Mouse (Mus musculus) heart, embryonic 11.5 days (tissue): ENCODE measurements around the gene Git1. TPM values are rescaled to one million over a fixed set of nuclear protein-coding genes. Genes with fewer than 3 reads are reported as not detected.
A peak's percentile ranks its signal among the peaks of the same experiment; 100 is the strongest.

Source experiments
- ATAC-seq: fragments of 200-750 bp; cut with Nextera tagmentation; replicated peaks from 2 replicates; pipeline ENCODE4 v1.8.0; 2017; ENCODE audit warnings: moderate library complexity; ENCODE audit not compliant: insufficient number of reproducible peaks, low FRiP score, low TSS enrichment
- H3K27ac ChIP-seq: fragments of 300-500 bp; sonication (generic); 2 replicates; pipeline ENCODE4 v1.5.1; 2014; ENCODE audit warnings: mild to moderate bottlenecking, low read depth, low read length
- H3K27me3 ChIP-seq: fragments of 300-500 bp; sonication (generic); 2 replicates; pipeline ENCODE4 v1.6.1; 2014; ENCODE audit warnings: mild to moderate bottlenecking, low read length, mixed read lengths; ENCODE audit not compliant: control insufficient read depth, insufficient read depth
- H3K36me3 ChIP-seq: fragments of 300-500 bp; sonication (generic); 2 replicates; pipeline ENCODE4 v1.6.1; 2014; ENCODE audit warnings: mild to moderate bottlenecking, low read length, moderate library complexity, mixed read lengths; ENCODE audit not compliant: control insufficient read depth, insufficient read depth
- H3K4me1 ChIP-seq: fragments of 300-500 bp; sonication (generic); 2 replicates; pipeline ENCODE4 v1.6.1; 2014; ENCODE audit warnings: low read length; ENCODE audit not compliant: control insufficient read depth, insufficient read depth
- H3K4me2 ChIP-seq: fragments of 300-500 bp; sonication (generic); 2 replicates; pipeline ENCODE4 v1.6.1; 2014; ENCODE audit warnings: mild to moderate bottlenecking, moderate library complexity
- H3K4me3 ChIP-seq: fragments of 300-500 bp; sonication (generic); 2 replicates; pipeline ENCODE4 v1.5.1; 2014; ENCODE audit warnings: low read depth, low read length
- H3K9ac ChIP-seq: fragments of 300-500 bp; sonication (generic); 2 replicates; pipeline ENCODE4 v1.6.1; 2014; ENCODE audit warnings: mild to moderate bottlenecking, low read depth, low read length, moderate library complexity
- H3K9me3 ChIP-seq: fragments of 300-500 bp; sonication (generic); replicated peaks from 2 replicates; pipeline ENCODE4 v1.6.1; 2016; ENCODE audit warnings: low read length; ENCODE audit not compliant: control insufficient read depth
- WGBS: fragments of 180-500 bp; shearing (Covaris S2); extraction: QIAGEN DNeasy Blood & Tissue Kit; methylation state at CpG from one replicate; pipeline ENCODE4 v1.1.7; 2014; ENCODE audit not compliant: insufficient replicate concordance; 5-methylcytosine and 5-hydroxymethylcytosine counted together
- polyA plus RNA-seq: library from polyadenylated mRNA; unstranded; fragments of >200 nt; fragmentation: Nextera tagmentation; extraction: Ambion mirVana; gene quantifications from 2 replicates; pipeline ENCODE4 v1.2.1, GENCODE M21; 2014

The Git1 gene
- polyA plus RNA-seq, 1 experiment from 2014 or later = 15.1 TPM

DNA sequence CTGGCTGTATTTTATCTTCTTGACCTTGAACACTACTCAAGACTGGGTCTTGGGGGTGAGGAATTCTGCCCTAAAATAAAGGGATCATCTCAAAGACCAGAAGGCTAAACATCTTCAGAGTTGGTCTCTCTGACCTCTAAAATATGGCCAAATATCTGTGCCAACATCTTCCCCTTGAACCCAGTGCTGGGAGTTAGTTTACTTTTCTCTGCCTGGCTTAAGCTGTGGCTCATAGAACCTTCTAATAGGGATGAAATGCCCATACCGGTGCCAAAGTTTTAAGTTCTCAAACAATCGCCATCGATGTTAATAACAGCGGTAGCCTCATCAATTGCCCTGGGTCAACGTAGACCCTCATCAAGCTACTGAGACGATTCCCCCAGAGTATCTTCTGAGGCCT lies 31.5 kb upstream of the Git1 start:
- Histone ChIP-seq H3K9me3 (no peaks in the 10 kb centered on the region), H3K9ac (peak overlapping the region; percentile 78), H3K27me3 (peaks cover 18% of the 10 kb centered on the region), H3K4me2 (peak overlapping the region; percentile 89), H3K4me1 (peaks cover 25% of the 10 kb centered on the region), H3K27ac (peak overlapping the region; percentile 93), H3K36me3 (no peaks in the 10 kb centered on the region; the same call in 1 of the 2 replicates), H3K4me3 (peak overlapping the region; percentile 64)
- ATAC-seq = no peak
- WGBS = 6% methylated on average over 6 of the region's 6 CpGs

DNA sequence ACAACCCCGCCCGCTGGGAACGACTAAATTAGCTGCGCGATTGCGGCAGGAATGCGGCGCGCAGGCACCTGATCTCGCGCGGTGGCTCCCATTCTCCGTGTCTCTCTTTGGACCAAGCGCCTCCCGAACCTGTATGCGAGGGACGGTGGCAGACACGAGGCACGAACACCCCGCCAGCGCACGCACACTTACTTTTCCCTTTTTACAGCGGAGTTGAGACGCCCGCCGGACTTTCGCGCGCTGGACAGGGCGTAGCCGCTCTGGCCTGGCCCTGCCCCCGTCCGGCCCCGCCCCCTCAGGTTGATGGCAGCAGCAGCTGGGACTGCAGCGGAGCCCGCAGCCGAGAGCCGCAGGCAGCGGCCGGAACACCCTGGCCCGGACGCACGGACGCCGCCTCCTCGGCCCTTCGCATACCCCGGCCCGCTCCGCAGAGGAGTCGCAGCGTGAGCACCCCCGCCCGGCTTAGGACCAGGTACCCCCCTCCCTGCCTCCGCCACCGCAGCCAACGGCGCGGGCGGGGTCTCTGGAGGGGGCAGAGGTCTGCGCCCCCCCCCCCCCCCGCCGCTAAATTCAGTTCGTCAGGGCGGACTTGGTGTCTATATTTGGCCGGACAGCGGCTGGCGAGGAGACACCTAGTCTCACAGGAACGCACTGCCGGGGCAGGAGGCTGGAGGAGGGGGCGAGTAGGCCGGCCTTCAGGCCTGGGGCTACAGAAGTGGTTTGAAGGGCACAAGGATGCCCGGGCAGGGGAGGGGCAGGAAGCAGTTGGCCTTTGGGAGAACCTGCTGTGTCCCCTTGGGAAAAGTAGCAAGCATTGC lies 30.9 kb upstream of the Git1 start, which contains the start of gene Coro6:
Gene Coro6, plus strand, starts transcription at position 129 of the 818 bp plus-strand sequence.
- H3K27me3 ChIP-seq = peaks cover 24% of the 10 kb centered on the region
- peaks cover 30% of the 10 kb centered on the region for H3K4me1 ChIP-seq
- WGBS = under 1% methylated on average over 58 of the region's 73 CpGs

DNA sequence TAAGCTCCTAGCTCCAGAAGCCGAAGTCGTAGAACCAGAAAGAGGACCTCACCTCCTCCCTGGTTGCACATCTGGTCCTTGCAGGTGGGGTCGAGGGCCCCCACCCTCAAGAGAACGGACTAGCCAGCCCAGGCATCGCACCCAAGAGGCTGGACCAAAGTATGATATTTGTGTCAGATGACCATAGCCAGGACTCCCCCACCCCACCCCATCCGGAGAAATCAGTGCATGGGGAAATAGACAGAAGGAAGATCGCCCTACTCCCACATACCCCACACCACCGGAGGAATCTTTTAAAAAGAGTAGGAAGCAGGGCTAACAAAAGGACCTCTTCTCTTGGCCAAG lies 30.3 kb upstream of the Git1 start:
- ATAC-seq = no peak
- H3K27ac ChIP-seq = peak overlapping the region; percentile 93
- peaks cover 35% of the 10 kb centered on the region for H3K4me1 ChIP-seq
- H3K9ac ChIP-seq = peak overlapping the region; percentile 78
- peak overlapping the region; percentile 64 for H3K4me3 ChIP-seq
- H3K36me3 ChIP-seq = no peaks in the 10 kb centered on the region
- no peaks in the 10 kb centered on the region for H3K9me3 ChIP-seq
- H3K4me2 ChIP-seq = peak overlapping the region; percentile 89
- peaks cover 30% of the 10 kb centered on the region for H3K27me3 ChIP-seq
- WGBS = 41% methylated on average over 8 of the region's 8 CpGs

More for the DNA sequence above, 30.9 kb upstream of the Git1 start, which contains the start of gene Coro6:
- peak within 1 kb of the TSS; percentile 93 for H3K27ac ChIP-seq
- H3K4me2 ChIP-seq = peak within 1 kb of the TSS; percentile 89
- no peaks in the 10 kb centered on the region; the same call in 1 of the 2 replicates for H3K36me3 ChIP-seq
- H3K4me3 ChIP-seq = peak within 1 kb of the TSS; percentile 64
- H3K9me3 ChIP-seq = no peaks in the 10 kb centered on the region
- H3K9ac ChIP-seq = peak within 1 kb of the TSS; percentile 78
- peak; percentile 68 for ATAC-seq

DNA sequence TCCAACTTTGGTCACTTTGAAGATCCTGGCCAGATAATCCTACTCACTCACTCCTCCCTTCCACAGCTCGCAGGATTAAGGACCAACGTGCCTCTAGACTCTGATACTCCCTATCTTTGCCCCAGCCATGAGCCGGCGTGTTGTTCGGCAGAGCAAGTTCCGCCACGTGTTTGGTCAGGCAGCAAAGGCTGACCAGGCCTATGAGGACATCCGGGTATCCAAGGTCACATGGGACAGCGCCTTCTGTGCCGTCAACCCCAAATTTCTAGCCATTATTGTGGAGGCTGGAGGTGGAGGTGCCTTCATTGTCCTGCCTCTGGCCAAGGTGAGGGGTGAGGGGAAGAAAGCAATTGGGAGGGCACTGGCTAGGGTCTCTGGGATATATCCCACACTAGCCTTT lies 29.6 kb upstream of the Git1 start:
- Histone ChIP-seq H3K4me3 (no peak overlapping the region), H3K4me2 (peak overlapping the region; percentile 89; the same call in 1 of the 2 replicates), H3K36me3 (no peaks in the 10 kb centered on the region), H3K27me3 (peaks cover 34% of the 10 kb centered on the region), H3K9ac (no peak overlapping the region), H3K9me3 (no peaks in the 10 kb centered on the region), H3K4me1 (peaks cover 35% of the 10 kb centered on the region), H3K27ac (0 out of 2 replicates have a peak overlapping the region, but pooled peaks have one; percentile 38)
- WGBS = 60% methylated on average over 10 of the region's 10 CpGs
- ATAC-seq = no peak

DNA sequence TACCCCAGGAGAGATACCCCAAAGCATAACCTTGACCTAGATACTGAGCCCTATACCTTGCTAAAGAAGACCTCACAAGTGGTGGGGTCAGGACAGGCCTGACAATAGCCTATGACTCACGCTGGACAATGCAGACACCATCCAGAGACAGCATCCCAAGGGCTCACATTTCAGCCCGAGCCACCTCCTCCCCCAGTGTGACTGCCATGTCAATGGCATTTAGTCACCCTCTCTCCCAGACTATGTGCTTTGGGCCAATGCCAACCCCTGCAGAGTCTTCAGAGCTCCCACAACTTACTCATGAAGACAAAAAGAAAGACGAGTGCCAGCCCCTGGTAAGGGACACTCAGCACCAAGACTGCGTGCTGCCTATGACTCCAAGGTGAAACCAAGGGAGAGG lies 28.7 kb upstream of the Git1 start:
- ATAC-seq = no peak
- Histone ChIP-seq H3K4me3 (no peak overlapping the region), H3K9ac (no peak overlapping the region), H3K27ac (peak overlapping the region; percentile 38; the same call in 1 of the 2 replicates), H3K27me3 (peaks cover 36% of the 10 kb centered on the region), H3K36me3 (no peaks in the 10 kb centered on the region), H3K4me1 (peaks cover 35% of the 10 kb centered on the region), H3K9me3 (no peaks in the 10 kb centered on the region), H3K4me2 (no peak overlapping the region)
- 40% methylated on average over 4 of the region's 4 CpGs for WGBS

DNA sequence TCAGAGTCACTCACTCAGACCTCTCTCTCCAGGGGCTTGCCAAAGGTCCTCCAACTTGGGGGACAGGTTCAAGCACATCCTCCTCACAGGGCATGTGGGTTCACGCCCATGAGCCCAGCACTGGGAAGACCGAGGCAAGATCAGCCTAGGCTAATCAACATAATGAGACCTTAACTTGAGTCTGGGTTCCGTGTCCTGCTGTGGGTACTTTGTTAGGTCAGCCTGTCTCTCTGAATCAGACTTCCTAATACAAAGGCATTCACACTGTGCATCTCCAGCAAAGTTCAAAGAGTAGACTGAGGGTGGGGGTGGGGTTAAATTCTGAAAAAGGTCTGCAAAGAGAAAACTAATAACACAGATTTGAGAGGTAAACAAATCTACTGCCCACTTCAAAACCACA lies 28.3 kb upstream of the Git1 start:
- Histone ChIP-seq H3K36me3 (no peaks in the 10 kb centered on the region), H3K27ac (no peak overlapping the region), H3K9ac (no peak overlapping the region), H3K4me3 (no peak overlapping the region), H3K27me3 (peaks cover 36% of the 10 kb centered on the region), H3K4me1 (peaks cover 35% of the 10 kb centered on the region), H3K9me3 (no peaks in the 10 kb centered on the region), H3K4me2 (no peak overlapping the region)
- 73% methylated on average over 3 of the region's 3 CpGs for WGBS
- ATAC-seq = no peak

DNA sequence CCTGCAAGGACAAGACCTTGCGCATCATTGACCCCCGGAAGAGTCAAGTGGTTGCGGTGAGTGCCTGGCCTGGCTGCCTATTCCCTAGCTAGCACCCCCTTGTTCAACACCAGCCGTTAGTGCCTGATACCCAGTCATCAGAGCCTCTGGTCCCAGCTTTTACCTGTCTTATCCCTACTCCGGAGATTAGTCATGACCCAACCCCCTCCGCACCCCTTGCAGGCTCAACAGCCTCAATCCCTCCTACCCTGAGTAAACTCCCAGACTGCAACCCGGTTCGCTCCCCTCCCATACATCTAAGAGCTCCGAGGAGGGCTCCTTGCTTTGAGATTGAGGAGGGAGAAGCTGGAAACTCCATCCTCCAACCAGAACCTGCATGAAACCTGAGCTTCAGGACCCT lies 26.8 kb upstream of the Git1 start:
- Histone ChIP-seq H3K4me3 (no peak overlapping the region), H3K4me1 (peaks cover 34% of the 10 kb centered on the region), H3K27me3 (peaks cover 36% of the 10 kb centered on the region), H3K27ac (no peak overlapping the region), H3K9me3 (no peaks in the 10 kb centered on the region), H3K9ac (no peak overlapping the region), H3K36me3 (no peaks in the 10 kb centered on the region), H3K4me2 (no peak overlapping the region)
- 34% methylated on average over 9 of the region's 9 CpGs for WGBS
- ATAC-seq = no peak

DNA sequence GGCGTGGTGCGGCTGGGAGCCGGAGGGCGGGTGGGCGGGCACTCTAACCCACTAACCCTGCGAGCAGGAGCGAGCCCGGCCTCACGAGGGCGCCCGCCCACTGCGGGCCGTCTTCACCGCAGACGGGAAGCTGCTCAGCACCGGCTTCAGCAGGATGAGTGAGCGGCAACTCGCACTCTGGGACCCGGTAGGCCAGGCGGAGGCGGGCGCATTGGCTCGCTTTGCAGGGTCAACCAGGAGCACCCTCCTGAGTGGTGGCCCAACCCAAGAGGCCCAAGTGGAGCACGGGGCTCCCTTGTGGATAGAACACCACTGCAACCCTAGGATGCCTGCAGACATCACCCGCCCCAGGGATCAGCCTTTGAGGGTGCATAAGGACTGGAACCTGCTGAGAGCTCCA lies 26.2 kb upstream of the Git1 start:
- H3K9ac ChIP-seq = peak overlapping the region; percentile 10; the same call in 1 of the 2 replicates
- H3K27me3 ChIP-seq = peaks cover 36% of the 10 kb centered on the region
- no peaks in the 10 kb centered on the region for H3K9me3 ChIP-seq
- H3K27ac ChIP-seq = no peak overlapping the region
- H3K4me3 ChIP-seq = no peak overlapping the region
- H3K4me1 ChIP-seq = peaks cover 30% of the 10 kb centered on the region
- no peaks in the 10 kb centered on the region; the same call in 1 of the 2 replicates for H3K36me3 ChIP-seq
- peak overlapping the region; percentile 38 for H3K4me2 ChIP-seq
- 5% methylated on average over 25 of the region's 25 CpGs for WGBS
- ATAC-seq = no peak
